Mouse (Mus musculus): ENCODE data around the gene Lig1. TPM values are rescaled to one million over a fixed set of nuclear protein-coding genes. Genes with fewer than 3 reads are reported as not detected.
"Not testable (repeated sequence)": the region's sequence is repeated elsewhere in the genome, so short reads cannot be mapped to it uniquely, and the experiment has no call there.

The Lig1 gene
- 137 and 154 TPM in 2 replicates for polyA plus RNA-seq (2015; fragmentation: Nextera tagmentation; extraction: Ambion mirVana)

GRCm38 (mm10) chr7:13277081-13277480, at the start of gene Lig1:
Lig1 (plus strand) TSS chr7:13277283.
- no peaks in the 10 kb centered on the region for H3K9me3 ChIP-seq (replicated peaks)
- H3K9ac ChIP-seq, result peak within 1 kb of the TSS; percentile 80
- peaks cover 47% of the 10 kb centered on the region for H3K36me3 ChIP-seq
- DNase-seq, result no peak
- H3K4me3 ChIP-seq (replicated peaks), result peak within 1 kb of the TSS; percentile 78
- peaks cover 30% of the 10 kb centered on the region for H3K4me1 ChIP-seq (replicated peaks)
- H3K27ac ChIP-seq, result peak within 1 kb of the TSS; percentile 79
- H3K4me2 ChIP-seq, result peak within 1 kb of the TSS; percentile 82
- 94% methylated on average over 16 of the region's 16 CpGs for WGBS (ENCODE audit: insufficient replicate concordance)
- H3K27me3 ChIP-seq, result no peaks in the 10 kb centered on the region
- ATAC-seq (ENCODE audit: low read depth), result no peak

- H3K9me3 ChIP-seq (replicated peaks), result no peaks in the 10 kb centered on the region
- 39% methylated on average over 50 of the region's 50 CpGs for WGBS (ENCODE audit: insufficient replicate concordance)
- no peak for DNase-seq
- H3K4me2 ChIP-seq, result no peak overlapping the region
- H3K27ac ChIP-seq, result no peak overlapping the region
- no peaks in the 10 kb centered on the region for H3K36me3 ChIP-seq
- ATAC-seq (ENCODE audit: low read depth), result no peak
- no peaks in the 10 kb centered on the region for H3K4me1 ChIP-seq (replicated peaks)
- H3K27me3 ChIP-seq, result no peaks in the 10 kb centered on the region
- no peak overlapping the region for H3K9ac ChIP-seq
- no peak overlapping the region for H3K4me3 ChIP-seq (replicated peaks)
Measured at GRCm38 (mm10) chr7:13260746-13261700, 16.1 kb upstream of the Lig1 start.

- no peaks in the 10 kb centered on the region for H3K36me3 ChIP-seq
- 68% methylated on average over 5 of the region's 5 CpGs for WGBS (ENCODE audit: insufficient replicate concordance)
- H3K9me3 ChIP-seq (replicated peaks), result no peaks in the 10 kb centered on the region
- DNase-seq (no peak), ATAC-seq (ENCODE audit: low read depth) (no peak)
- H3K27me3 ChIP-seq, result no peaks in the 10 kb centered on the region
- H3K9ac ChIP-seq, result no peak overlapping the region
- no peaks in the 10 kb centered on the region for H3K4me1 ChIP-seq (replicated peaks)
- H3K4me2 ChIP-seq, result no peak overlapping the region
- no peak overlapping the region for H3K4me3 ChIP-seq (replicated peaks)
- no peak overlapping the region for H3K27ac ChIP-seq
Measured at GRCm38 (mm10) chr7:13263851-13264250, 13.2 kb upstream of the Lig1 start.

GRCm38 (mm10) chr7:13264396-13264795, 12.7 kb upstream of the Lig1 start:
- 60% methylated on average over 2 of the region's 2 CpGs for WGBS (ENCODE audit: insufficient replicate concordance)
- Histone ChIP-seq H3K9me3 (replicated peaks) (no peaks in the 10 kb centered on the region), H3K4me1 (replicated peaks) (no peaks in the 10 kb centered on the region), H3K27ac (no peak overlapping the region), H3K4me2 (no peak overlapping the region), H3K36me3 (no peaks in the 10 kb centered on the region), H3K27me3 (no peaks in the 10 kb centered on the region), H3K4me3 (replicated peaks) (no peak overlapping the region), H3K9ac (no peak overlapping the region)
- no peak for DNase-seq
- no peak for ATAC-seq (ENCODE audit: low read depth)

- Histone ChIP-seq H3K4me3 (replicated peaks) (no peak overlapping the region), H3K27ac (no peak overlapping the region), H3K4me2 (no peak overlapping the region), H3K4me1 (replicated peaks) (no peaks in the 10 kb centered on the region), H3K27me3 (no peaks in the 10 kb centered on the region), H3K9me3 (replicated peaks) (no peaks in the 10 kb centered on the region), H3K9ac (no peak overlapping the region), H3K36me3 (peaks cover 2% of the 10 kb centered on the region; the same call in 1 of the 2 replicates)
- DNase-seq (no peak), ATAC-seq (ENCODE audit: low read depth) (no peak)
- WGBS (ENCODE audit: insufficient replicate concordance), result 77% methylated on average over 4 of the region's 4 CpGs
Measured at GRCm38 (mm10) chr7:13268749-13269260, 8.3 kb upstream of the Lig1 start.

GRCm38 (mm10) chr7:13269394-13269793, 7.7 kb upstream of the Lig1 start:
- Histone ChIP-seq H3K9ac (no peak overlapping the region), H3K4me3 (replicated peaks) (no peak overlapping the region), H3K4me1 (replicated peaks) (no peaks in the 10 kb centered on the region), H3K27me3 (no peaks in the 10 kb centered on the region), H3K4me2 (no peak overlapping the region), H3K36me3 (peaks cover 4% of the 10 kb centered on the region; the same call in 1 of the 2 replicates), H3K27ac (no peak overlapping the region), H3K9me3 (replicated peaks) (no peaks in the 10 kb centered on the region)
- DNase-seq (no peak), ATAC-seq (ENCODE audit: low read depth) (no peak)
- 78% methylated on average over 11 of the region's 11 CpGs for WGBS (ENCODE audit: insufficient replicate concordance)

- no peak for ATAC-seq (ENCODE audit: low read depth)
- Histone ChIP-seq H3K4me3 (replicated peaks) (no peak overlapping the region), H3K4me2 (no peak overlapping the region), H3K27ac (no peak overlapping the region), H3K9me3 (replicated peaks) (no peaks in the 10 kb centered on the region), H3K36me3 (peaks cover 25% of the 10 kb centered on the region), H3K27me3 (no peaks in the 10 kb centered on the region), H3K9ac (no peak overlapping the region), H3K4me1 (replicated peaks) (no peaks in the 10 kb centered on the region)
- DNase-seq, result no peak
- 73% methylated on average over 1 of the region's 1 CpGs for WGBS (ENCODE audit: insufficient replicate concordance)
Measured at GRCm38 (mm10) chr7:13271704-13272103, 5.4 kb upstream of the Lig1 start.

GRCm38 (mm10) chr7:13277833-13278232, 750 bp downstream of the Lig1 start:
- no peaks in the 10 kb centered on the region for H3K27me3 ChIP-seq
- DNase-seq, result peak; percentile 37
- peak overlapping the region; percentile 78 for H3K4me3 ChIP-seq (replicated peaks)
- H3K27ac ChIP-seq, result peak overlapping the region; percentile 79
- no peaks in the 10 kb centered on the region for H3K9me3 ChIP-seq (replicated peaks)
- WGBS (ENCODE audit: insufficient replicate concordance), result 9% methylated on average over 2 of the region's 2 CpGs
- H3K4me1 ChIP-seq (replicated peaks), result peaks cover 30% of the 10 kb centered on the region
- peak; percentile 24; the same call in 1 of the 2 replicates for ATAC-seq (ENCODE audit: low read depth)
- H3K4me2 ChIP-seq, result peak overlapping the region; percentile 82
- H3K9ac ChIP-seq, result peak overlapping the region; percentile 80
- H3K36me3 ChIP-seq, result peaks cover 54% of the 10 kb centered on the region

GRCm38 (mm10) chr7:13278308-13278891, 1.3 kb downstream of the Lig1 start, which contains the start of gene Zswim9:
Zswim9 (minus strand) TSS chr7:13278721.
- Histone ChIP-seq H3K9ac (peak within 1 kb of the TSS; percentile 80), H3K27me3 (no peaks in the 10 kb centered on the region), H3K9me3 (replicated peaks) (no peaks in the 10 kb centered on the region), H3K4me2 (peak within 1 kb of the TSS; percentile 82), H3K4me3 (replicated peaks) (peak within 1 kb of the TSS; percentile 78), H3K27ac (peak within 1 kb of the TSS; percentile 79), H3K36me3 (peaks cover 57% of the 10 kb centered on the region), H3K4me1 (replicated peaks) (peaks cover 30% of the 10 kb centered on the region)
- DNase-seq, result peak; percentile 88
- peak; percentile 96 for ATAC-seq (ENCODE audit: low read depth)
- under 1% methylated on average over 39 of the region's 39 CpGs for WGBS (ENCODE audit: insufficient replicate concordance)

GRCm38 (mm10) chr7:13278957-13279356, 1.9 kb downstream of the Lig1 start:
- peak; percentile 67 for ATAC-seq (ENCODE audit: low read depth)
- not testable (repeated sequence) for DNase-seq; H3K9me3 ChIP-seq (replicated peaks); H3K27me3 ChIP-seq
- Histone ChIP-seq H3K9ac (peak overlapping the region; percentile 80), H3K27ac (0 out of 2 replicates have a peak overlapping the region, but pooled peaks have one; percentile 79), H3K4me1 (replicated peaks) (peaks cover 30% of the 10 kb centered on the region), H3K36me3 (peaks cover 59% of the 10 kb centered on the region), H3K4me2 (peak overlapping the region; percentile 82), H3K4me3 (replicated peaks) (peak overlapping the region; percentile 78)
- 2% methylated on average over 16 of the region's 29 CpGs for WGBS (ENCODE audit: insufficient replicate concordance)

GRCm38 (mm10) chr7:13288621-13289020, 11.5 kb downstream of the Lig1 start:
- Histone ChIP-seq H3K4me2 (no peak overlapping the region), H3K36me3 (peaks cover 100% of the 10 kb centered on the region), H3K4me1 (replicated peaks) (no peaks in the 10 kb centered on the region), H3K9ac (no peak overlapping the region), H3K27ac (no peak overlapping the region), H3K4me3 (replicated peaks) (no peak overlapping the region), H3K27me3 (no peaks in the 10 kb centered on the region), H3K9me3 (replicated peaks) (no peaks in the 10 kb centered on the region)
- peak; percentile 29; the same call in 1 of the 2 replicates for ATAC-seq (ENCODE audit: low read depth)
- no peak for DNase-seq
- WGBS (ENCODE audit: insufficient replicate concordance), result 52% methylated on average over 5 of the region's 5 CpGs

Measured in liver, embryonic 13.5 days (tissue).